19 mouse cellular contexts compared by ENCODE assay signal in the genomic region with DNA sequence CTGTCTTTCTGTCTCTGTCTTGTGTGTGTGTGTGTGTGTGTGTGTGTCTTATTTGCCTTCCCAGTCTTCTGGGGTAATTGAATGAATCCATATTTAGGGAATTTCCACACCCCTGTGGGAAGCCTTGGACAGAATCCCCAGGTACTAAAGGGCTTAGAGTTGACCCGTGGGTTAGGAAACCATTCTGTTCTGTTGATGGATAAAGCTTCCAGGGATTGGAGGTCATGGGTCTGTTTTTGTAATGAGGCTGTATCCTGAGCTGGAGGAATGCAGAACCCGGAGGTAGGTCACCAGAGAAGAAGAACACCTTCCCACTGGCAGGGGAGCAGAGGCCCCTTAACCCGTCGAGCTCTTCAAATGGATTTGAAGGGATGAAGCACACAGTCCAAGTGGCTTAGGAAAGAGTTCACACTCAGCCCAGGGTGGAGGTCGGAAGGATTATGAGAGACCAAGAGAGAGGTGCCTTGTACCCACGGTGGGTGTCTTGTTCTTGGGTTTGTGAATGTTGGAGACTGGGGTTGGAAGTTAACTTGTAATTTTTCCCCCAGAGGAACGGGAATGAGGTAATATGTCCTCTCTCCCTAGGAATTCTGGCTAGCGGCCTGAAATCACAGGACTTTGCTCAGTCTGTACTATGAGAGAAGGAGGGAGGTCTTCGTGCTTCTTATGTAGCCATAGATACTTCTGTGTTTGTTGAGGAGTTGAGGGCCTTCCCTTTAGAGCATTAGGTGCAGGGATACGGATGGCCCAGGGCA. TPM values are rescaled to one million over a fixed set of nuclear protein-coding genes. Genes with fewer than 3 reads are reported as not detected.
DNase-seq lines count a peak whose midpoint lies in the region; ATAC-seq and TF ChIP-seq lines count a peak whose summit lies in the region.
"Had no signal": no experiment of that assay in that cellular context is flagged by ENCODE, and none has a peak within 500 bp of the region (broad histone marks: within the 10 kb centered on the region; RNA-seq: fewer than 3 reads in every experiment).

No protein-coding gene starts in this region.

- no peaks in the 10 kb centered on the region for H3K36me3 ChIP-seq in heart, postnatal 0 days (replicated peaks; ENCODE audit: control insufficient read depth, insufficient read depth, low read length)
- H3K36me3 ChIP-seq in heart, adult 2 months (ENCODE audit: control insufficient read depth, insufficient read depth, low read length) = no peaks in the 10 kb centered on the region
- H3K36me3 ChIP-seq: heart, embryonic 15.5 days; hindbrain, embryonic 13.5 days had no signal

- TF ChIP-seq EP300 in heart, postnatal 0 days (IDR thresholded peaks at IDR 0.05; ENCODE audit: low read depth) = no peak
- TF ChIP-seq EP300 in heart, adult 2 months (IDR thresholded peaks at IDR 0.05; ENCODE audit: insufficient read depth, low read depth, low read length) = no peak

- no peak overlapping the region for H3K4me2 ChIP-seq in heart, postnatal 0 days (ENCODE audit: low read depth, low read length)
- H3K4me2 ChIP-seq: heart, embryonic 15.5 days; hindbrain, embryonic 13.5 days had no signal

- TF ChIP-seq CTCF in heart, postnatal 0 days (IDR thresholded peaks at IDR 0.05; ENCODE audit: low read depth) = no peak
- no peak for TF ChIP-seq CTCF in heart, adult 2 months (IDR thresholded peaks at IDR 0.05)

- DNase-seq in heart, postnatal 0 days (ENCODE audit: low spot score) = peak; percentile 15
- DNase-seq in heart, adult 2 months = no peak
- peak; percentile 77 to 79 for DNase-seq in kidney, adult 8-10 months
- peak; percentile 78 to 83 for DNase-seq in kidney, postnatal 36 days
- DNase-seq in layer of hippocampus, postnatal 36 days = no peak
- DNase-seq in adrenal gland, postnatal 25 days = no peak
- DNase-seq: cerebellum, postnatal 36 days; lung, postnatal 14 days; thymus, postnatal 36 days had no signal

- H3K4me1 ChIP-seq in heart, postnatal 0 days (ENCODE audit: control insufficient read depth, insufficient read depth) = peaks cover 11% of the 10 kb centered on the region
- H3K4me1 ChIP-seq in heart, adult 2 months (ENCODE audit: control insufficient read depth, insufficient read depth, low read length) = no peaks in the 10 kb centered on the region
- peaks cover 13% of the 10 kb centered on the region; the same call in 1 of the 2 replicates for H3K4me1 ChIP-seq in brown adipose tissue, adult 24 weeks (ENCODE audit: control insufficient read depth, insufficient read depth, insufficient read length, low read length)

- H3K27me3 ChIP-seq in heart, postnatal 0 days (ENCODE audit: control insufficient read depth, insufficient read depth, low read length) = no peaks in the 10 kb centered on the region
- H3K27me3 ChIP-seq in heart, adult 2 months (ENCODE audit: control insufficient read depth, insufficient read depth, low read length) = no peaks in the 10 kb centered on the region
- H3K27me3 ChIP-seq: heart, embryonic 15.5 days had no signal

- no peak overlapping the region for H3K4me3 ChIP-seq in heart, postnatal 0 days (ENCODE audit: low read depth, low read length)
- H3K4me3 ChIP-seq in heart, adult 2 months = no peak overlapping the region
- H3K4me3 ChIP-seq in brown adipose tissue, adult 24 weeks (ENCODE audit: insufficient read depth, low read depth, low read length) = no peak overlapping the region
- H3K4me3 ChIP-seq: erythroblast, embryonic 14.5 days; heart, embryonic 15.5 days; hindbrain, embryonic 13.5 days had no signal

- no peak overlapping the region for H3K9ac ChIP-seq in heart, postnatal 0 days (replicated peaks; ENCODE audit: low read depth, low read length)
- H3K9ac ChIP-seq in heart, adult 2 months (ENCODE audit: low read depth, low read length) = no peak overlapping the region
- H3K9ac ChIP-seq: heart, embryonic 15.5 days; hindbrain, embryonic 13.5 days; liver, embryonic 14.5 days had no signal

- intact Hi-C loops in heart, adult 2 months (cut with DNase I) = no loop called here

- H3K9me3 ChIP-seq in heart, postnatal 0 days (replicated peaks; ENCODE audit: control insufficient read depth, low read length) = no peaks in the 10 kb centered on the region
- H3K9me3 ChIP-seq: heart, embryonic 15.5 days; hindbrain, embryonic 13.5 days had no signal

- 66% methylated on average over 10 of the region's 10 CpGs for WGBS in heart, postnatal 0 days
- WGBS in heart, adult 2 months = 66% methylated on average over 10 of the region's 10 CpGs

- no peak for TF ChIP-seq POLR2A in heart, adult 2 months (IDR thresholded peaks at IDR 0.05; ENCODE audit: insufficient read depth, low read depth, low read length)

- no peaks in the 10 kb centered on the region for H3K79me2 ChIP-seq in heart, adult 2 months (replicated peaks; ENCODE audit: control insufficient read depth, insufficient read depth, low read length)

- no peak for ATAC-seq in heart, postnatal 0 days (ENCODE audit: insufficient read depth, low read depth)
- no peak for ATAC-seq in megakaryocyte progenitor cell, adult 5-6 weeks (replicated peaks; ENCODE audit: poor library complexity)
- ATAC-seq: forebrain, embryonic 14.5 days had no signal

- H3K27ac ChIP-seq in heart, postnatal 0 days (ENCODE audit: low read depth) = no peak overlapping the region
- no peak overlapping the region for H3K27ac ChIP-seq in heart, adult 2 months
- H3K27ac ChIP-seq in brown adipose tissue, adult 24 weeks (replicated peaks; ENCODE audit: low read depth, low read length) = peak overlapping the region; percentile 97
- H3K27ac ChIP-seq: heart, embryonic 15.5 days; hindbrain, embryonic 13.5 days; liver, embryonic 14.5 days had no signal

RNA-seq across cellular contexts. Expression of a gene that starts 3.6 kb away (rescaled TPM):
- 3.8 and 7.3 TPM in 2 replicates for total RNA-seq in heart, postnatal 0 days (2014; rRNA removed; ENCODE audit: low replicate concordance)
- 7.8 TPM in 2 replicates for polyA plus RNA-seq in heart, postnatal 0 days (2015; fragmentation: Nextera tagmentation; extraction: Ambion mirVana)
- under 1 TPM in 1 of 2 experiments, not detected in 1; 0.10 TPM for total RNA-seq in heart, adult 2 months (2021)
- polyA plus RNA-seq in heart, adult 2 months (2012; rRNA removed) = 0.59 TPM in 2 replicates
- polyA plus RNA-seq in brown adipose tissue, adult 24 weeks (2012; ENCODE audit: insufficient read depth, insufficient read length, missing spikeins) = 4.9 and 6.3 TPM in 2 replicates
- 3.9 and 4.3 TPM in 2 replicates for total RNA-seq in megakaryocyte progenitor cell, adult 5-6 weeks (2015)
- total RNA-seq in megakaryocyte progenitor cell, adult 5-6 weeks (2017) = 3.4 and 3.5 TPM in 2 replicates
- total RNA-seq in layer of hippocampus, postnatal 36 days (2021) = 10 to 100 TPM in 1 of 2 experiments, 1 to 10 TPM in 1; 8.4 to 11.5 TPM
- total RNA-seq in adrenal gland, postnatal 25 days (2021) = 1.4 and 2.3 TPM in 2 replicates
- polyA plus RNA-seq: C2C12 had no signal

RNA-seq across cellular contexts. Expression of a gene that starts 39.2 kb away (rescaled TPM):
- not detected in 2 replicates for total RNA-seq in heart, postnatal 0 days (2014; rRNA removed; ENCODE audit: low replicate concordance)
- 0.22 TPM in 1 of 2 replicates, not detected in the other for polyA plus RNA-seq in heart, postnatal 0 days (2015; fragmentation: Nextera tagmentation; extraction: Ambion mirVana)
- not detected for total RNA-seq in heart, adult 2 months (2021)
- polyA plus RNA-seq in heart, adult 2 months (2012; rRNA removed) = 0.18 and 0.23 TPM in 2 replicates
- 0.71 and 1.6 TPM in 2 replicates for polyA plus RNA-seq in brown adipose tissue, adult 24 weeks (2012; ENCODE audit: insufficient read depth, insufficient read length, missing spikeins)
- 0.37 and 1.0 TPM in 2 replicates for total RNA-seq in megakaryocyte progenitor cell, adult 5-6 weeks (2015)
- total RNA-seq in megakaryocyte progenitor cell, adult 5-6 weeks (2017) = 0.54 and 3.6 TPM in 2 replicates
- 1 to 10 TPM; 2.3 to 3.8 TPM for total RNA-seq in layer of hippocampus, postnatal 36 days (2021)
- 0.36 and 1.1 TPM in 2 replicates for total RNA-seq in adrenal gland, postnatal 25 days (2021)
- polyA plus RNA-seq: erythroblast, embryonic 14.5 days; heart, embryonic 15.5 days; intestine, embryonic 14.5 days; neural tube, embryonic 14.5 days had no signal

RNA-seq across cellular contexts. Expression of a gene that starts 57.9 kb away (rescaled TPM):
- 8.3 and 13.3 TPM in 2 replicates for total RNA-seq in heart, postnatal 0 days (2014; rRNA removed; ENCODE audit: low replicate concordance)
- 4.0 and 5.2 TPM in 2 replicates for polyA plus RNA-seq in heart, postnatal 0 days (2015; fragmentation: Nextera tagmentation; extraction: Ambion mirVana)
- total RNA-seq in heart, adult 2 months (2021) = 1 to 10 TPM; 1.3 to 1.5 TPM
- polyA plus RNA-seq in heart, adult 2 months (2012; rRNA removed) = 3.9 and 5.7 TPM in 2 replicates
- polyA plus RNA-seq in brown adipose tissue, adult 24 weeks (2012; ENCODE audit: insufficient read depth, insufficient read length, missing spikeins) = 1.8 and 2.3 TPM in 2 replicates
- total RNA-seq in megakaryocyte progenitor cell, adult 5-6 weeks (2015) = 2.2 and 2.6 TPM in 2 replicates
- 1.8 and 2.5 TPM in 2 replicates for total RNA-seq in megakaryocyte progenitor cell, adult 5-6 weeks (2017)
- under 1 TPM; 0.20 to 0.47 TPM for total RNA-seq in layer of hippocampus, postnatal 36 days (2021)
- total RNA-seq in adrenal gland, postnatal 25 days (2021) = 1.4 and 2.2 TPM in 2 replicates
- polyA plus RNA-seq: erythroblast, embryonic 14.5 days had no signal

Comparison
In these comparisons a context has a peak if more than half of its experiments do, and no peak if none do; other contexts are left out.
1. DNase-seq: peak in heart, postnatal 0 days (single experiment), kidney, adult 8-10 months (2 of 2) and kidney, postnatal 36 days (2 of 2); none in heart, adult 2 months (0 of 2), layer of hippocampus, postnatal 36 days (0 of 2) and adrenal gland, postnatal 25 days (single experiment).